Mouse (Mus musculus): ENCODE results near the gene Prmt6. TPM values are rescaled to one million over a fixed set of nuclear protein-coding genes. Genes with fewer than 3 reads are reported as not detected.

Gene Prmt6
- 31.6 and 35.1 TPM in 2 replicates for polyA plus RNA-seq (2016; fragmentation: Nextera tagmentation; extraction: Ambion mirVana)

- H3K4me1 ChIP-seq: peaks cover 13% of the 10 kb centered on the region
- 19% methylated on average over 38 of the region's 38 CpGs for WGBS
- H3K4me2 ChIP-seq (replicated peaks): peak within 1 kb of the TSS; percentile 72
- H3K36me3 ChIP-seq: peaks cover 18% of the 10 kb centered on the region; the same call in 1 of the 2 replicates
- peak within 1 kb of the TSS; percentile 90 for H3K4me3 ChIP-seq
- H3K9me3 ChIP-seq: no peaks in the 10 kb centered on the region
- peak within 1 kb of the TSS; percentile 95 for H3K27ac ChIP-seq (replicated peaks)
- peak within 1 kb of the TSS; percentile 92 for H3K9ac ChIP-seq (replicated peaks)
- ATAC-seq (ENCODE audit: low FRiP score, low read depth): peak; percentile 94
- H3K27me3 ChIP-seq: no peaks in the 10 kb centered on the region
Measured at GRCm38 (mm10) chr3:110250839-110251700, at the start of gene Prmt6. Gene Prmt6 (minus strand): TSS chr3:110250998.

GRCm38 (mm10) chr3:110290485-110291045 is 39.8 kb upstream of the Prmt6 start:
- WGBS: 87% methylated on average over 8 of the region's 8 CpGs
- H3K9ac ChIP-seq (replicated peaks): no peak overlapping the region
- H3K27ac ChIP-seq (replicated peaks): no peak overlapping the region
- H3K4me3 ChIP-seq: no peak overlapping the region
- no peak overlapping the region for H3K4me2 ChIP-seq (replicated peaks)
- ATAC-seq (ENCODE audit: low FRiP score, low read depth): no peak
- H3K36me3 ChIP-seq: no peaks in the 10 kb centered on the region
- H3K27me3 ChIP-seq: no peaks in the 10 kb centered on the region
- H3K9me3 ChIP-seq: no peaks in the 10 kb centered on the region
- no peaks in the 10 kb centered on the region for H3K4me1 ChIP-seq

GRCm38 (mm10) chr3:110282651-110283050 is 31.9 kb upstream of the Prmt6 start:
- no peaks in the 10 kb centered on the region for H3K9me3 ChIP-seq
- H3K9ac ChIP-seq (replicated peaks): no peak overlapping the region
- H3K27ac ChIP-seq (replicated peaks): no peak overlapping the region
- ATAC-seq (ENCODE audit: low FRiP score, low read depth): no peak
- no peak overlapping the region for H3K4me2 ChIP-seq (replicated peaks)
- H3K36me3 ChIP-seq: no peaks in the 10 kb centered on the region
- no peaks in the 10 kb centered on the region for H3K4me1 ChIP-seq
- 90% methylated on average over 5 of the region's 5 CpGs for WGBS
- no peak overlapping the region for H3K4me3 ChIP-seq
- H3K27me3 ChIP-seq: no peaks in the 10 kb centered on the region

- Histone ChIP-seq H3K27me3 (no peaks in the 10 kb centered on the region), H3K9ac (replicated peaks) (no peak overlapping the region), H3K9me3 (no peaks in the 10 kb centered on the region), H3K36me3 (no peaks in the 10 kb centered on the region), H3K4me3 (no peak overlapping the region), H3K4me1 (no peaks in the 10 kb centered on the region), H3K4me2 (replicated peaks) (no peak overlapping the region), H3K27ac (replicated peaks) (no peak overlapping the region)
- ATAC-seq (ENCODE audit: low FRiP score, low read depth): no peak
- 74% methylated on average over 2 of the region's 2 CpGs for WGBS
Measured at GRCm38 (mm10) chr3:110267790-110268189, 17.0 kb upstream of the Prmt6 start.

- H3K4me1 ChIP-seq: peaks cover 11% of the 10 kb centered on the region
- H3K9ac ChIP-seq (replicated peaks): no peak overlapping the region
- H3K9me3 ChIP-seq: no peaks in the 10 kb centered on the region
- H3K27me3 ChIP-seq: no peaks in the 10 kb centered on the region
- WGBS: 89% methylated on average over 4 of the region's 4 CpGs
- ATAC-seq (ENCODE audit: low FRiP score, low read depth): no peak
- no peaks in the 10 kb centered on the region for H3K36me3 ChIP-seq
- H3K4me3 ChIP-seq: no peak overlapping the region
- no peak overlapping the region for H3K4me2 ChIP-seq (replicated peaks)
- H3K27ac ChIP-seq (replicated peaks): no peak overlapping the region
Measured at GRCm38 (mm10) chr3:110253105-110253504, 2.3 kb upstream of the Prmt6 start.

- Histone ChIP-seq H3K9ac (replicated peaks) (peak overlapping the region; percentile 92), H3K27me3 (no peaks in the 10 kb centered on the region), H3K27ac (replicated peaks) (peak overlapping the region; percentile 95), H3K4me2 (replicated peaks) (peak overlapping the region; percentile 72), H3K4me3 (peak overlapping the region; percentile 90), H3K4me1 (peaks cover 13% of the 10 kb centered on the region), H3K9me3 (no peaks in the 10 kb centered on the region), H3K36me3 (peaks cover 18% of the 10 kb centered on the region; the same call in 1 of the 2 replicates)
- under 1% methylated on average over 89 of the region's 89 CpGs for WGBS
- ATAC-seq (ENCODE audit: low FRiP score, low read depth): peak; percentile 83
Measured at GRCm38 (mm10) chr3:110249891-110250838, 633 bp downstream of the Prmt6 start.

- Histone ChIP-seq H3K9ac (replicated peaks) (no peak overlapping the region), H3K4me3 (no peak overlapping the region), H3K4me1 (no peaks in the 10 kb centered on the region), H3K4me2 (replicated peaks) (no peak overlapping the region), H3K27me3 (no peaks in the 10 kb centered on the region), H3K27ac (replicated peaks) (no peak overlapping the region), H3K9me3 (no peaks in the 10 kb centered on the region), H3K36me3 (no peaks in the 10 kb centered on the region)
- no peak for ATAC-seq (ENCODE audit: low FRiP score, low read depth)
- 84% methylated on average over 1 of the region's 1 CpGs for WGBS
Measured at GRCm38 (mm10) chr3:110236819-110237463, 13.9 kb downstream of the Prmt6 start.

Other genes starting within 250 kb of the Prmt6 start
- 6.9 and 9.9 TPM in 2 replicates for gene Ntng1, start 107.0 kb downstream of the Prmt6 start, polyA plus RNA-seq (2016; fragmentation: Nextera tagmentation; extraction: Ambion mirVana)

Data from midbrain, embryonic 12.5 days (tissue).